Mouse (Mus musculus) liver, embryonic 14.5 days (tissue): ENCODE data around the gene Pcyt1a. TPM values are rescaled to one million over a fixed set of nuclear protein-coding genes. Genes with fewer than 3 reads are reported as not detected.

Experiments used
- ATAC-seq: fragments of 200-750 bp; cut with Nextera tagmentation; 2 replicates; pipeline ENCODE4 v1.8.0; 2017; ENCODE audit warnings: moderate number of reproducible peaks, mild to moderate bottlenecking, moderate library complexity; ENCODE audit not compliant: insufficient read depth
- DNase-seq, 3 experiments: peaks; one replicate each; pipeline ENCODE4 v3.0.0-alpha.2; 2012 to 2013; ENCODE audit warnings: low read depth in 3 of 3, low spot score in 3 of 3
- H3K27ac ChIP-seq: fragments of 300-500 bp; sonication (generic); 2 replicates; pipeline ENCODE4 v1.5.1; 2014; ENCODE audit warnings: moderate library complexity, mild to moderate bottlenecking, control low read depth, inconsistent platforms
- H3K27me3 ChIP-seq: fragments of 300-500 bp; sonication (generic); 2 replicates; pipeline ENCODE4 v1.6.1; 2014; ENCODE audit warnings: mild to moderate bottlenecking, low read length, moderate library complexity; ENCODE audit not compliant: control insufficient read depth, insufficient read depth
- H3K36me3 ChIP-seq: fragments of 300-500 bp; sonication (generic); replicated peaks from 2 replicates; pipeline ENCODE4 v1.6.1; 2014; ENCODE audit warnings: low read depth; ENCODE audit not compliant: control insufficient read depth, insufficient read depth
- H3K4me1 ChIP-seq, 2 experiments: fragments of 200-500 bp in 1 of 2; fragments of 300-500 bp in 1 of 2; sonication (generic) in 1 of 2; replicated peaks; 2 replicates each; pipeline ENCODE4 v1.6.1; 2012 to 2014; ENCODE audit warnings: antibody characterized with exemption in 1 of 2, inconsistent platforms in 1 of 2, low read length in 1 of 2; ENCODE audit not compliant: control insufficient read depth in 2 of 2, insufficient read depth in 2 of 2
- H3K4me2 ChIP-seq: fragments of 300-500 bp; sonication (generic); 2 replicates; pipeline ENCODE4 v1.6.1; 2014; ENCODE audit warnings: low read depth, mild to moderate bottlenecking, control low read depth, moderate library complexity
- H3K4me3 ChIP-seq, 2 experiments: fragments of 200-500 bp in 1 of 2; fragments of 300-500 bp in 1 of 2; sonication (generic) in 1 of 2; 2 replicates each; pipeline ENCODE4 v1.5.1; 2012 to 2014; ENCODE audit warnings: low read depth in 2 of 2, low read length in 2 of 2, mild to moderate bottlenecking in 2 of 2, control low read depth in 1 of 2, inconsistent platforms in 1 of 2, moderate library complexity in 1 of 2; ENCODE audit not compliant: insufficient read depth in 1 of 2
- H3K9ac ChIP-seq: fragments of 300-500 bp; sonication (generic); replicated peaks from 2 replicates; pipeline ENCODE4 v1.6.1; 2014; ENCODE audit warnings: mild to moderate bottlenecking, control low read depth, moderate library complexity
- H3K9me3 ChIP-seq: fragments of 300-500 bp; sonication (generic); 2 replicates; pipeline ENCODE4 v1.6.1; 2016; ENCODE audit warnings: low read length, mixed read lengths; ENCODE audit not compliant: control insufficient read depth
- CTCF ChIP-seq: IDR thresholded peaks from 2 replicates; pipeline ENCODE4 v1.5.1; 2016; ENCODE audit warnings: antibody characterized with exemption, low read depth, control low read depth
- EP300 ChIP-seq: IDR thresholded peaks from 2 replicates; pipeline ENCODE4 v1.6.1; 2016; ENCODE audit warnings: antibody characterized with exemption, low read depth
- WGBS: fragments of 180-500 bp; shearing (Covaris S2); extraction: QIAGEN DNeasy Blood & Tissue Kit; methylation state at CpG from one replicate; pipeline ENCODE4 v1.1.7; 2014; ENCODE audit not compliant: insufficient replicate concordance; 5-methylcytosine and 5-hydroxymethylcytosine counted together
- polyA plus RNA-seq, 2 experiments: library from polyadenylated mRNA; depleted of rRNA in 1 of 2; stranded (reverse) in 1 of 2; unstranded in 1 of 2; fragments of >200 nt; fragmentation: Nextera tagmentation in 1 of 2; extraction: Ambion mirVana in 1 of 2; gene quantifications; 2 replicates each; pipeline versions ENCODE4 v1.2.1 to v1.2.3; 2012 to 2014

Pcyt1a gene
- polyA plus RNA-seq, 2 experiments, result 16.3 to 40.3 TPM

- ATAC-seq (no peak), DNase-seq (no peak)
- no peaks in the 10 kb centered on the region; a peak in 1 of 4 replicates for H3K4me1 ChIP-seq
- WGBS, result 71% methylated on average over 7 of the region's 7 CpGs
- no peak within 1 kb of the TSS for H3K27ac ChIP-seq
- H3K4me2 ChIP-seq, result no peak within 1 kb of the TSS
- TF ChIP-seq EP300 (no peak), CTCF (no peak)
- no peak within 1 kb of the TSS for H3K4me3 ChIP-seq
- no peaks in the 10 kb centered on the region for H3K9me3 ChIP-seq
- H3K9ac ChIP-seq, result no peak within 1 kb of the TSS
- no peaks in the 10 kb centered on the region for H3K36me3 ChIP-seq
- no peaks in the 10 kb centered on the region for H3K27me3 ChIP-seq
Measured at GRCm38 (mm10) chr16:32400267-32400666, 30.5 kb upstream of the Pcyt1a start, which contains the start of gene Tm4sf19. Gene Tm4sf19 (plus strand): TSS chr16:32400506.

GRCm38 (mm10) chr16:32401335-32401965, 29.3 kb upstream of the Pcyt1a start:
- TF ChIP-seq CTCF, result no peak
- no peak for TF ChIP-seq EP300

GRCm38 (mm10) chr16:32402818-32403217, 27.9 kb upstream of the Pcyt1a start:
- Histone ChIP-seq H3K9ac (no peak overlapping the region), H3K9me3 (no peaks in the 10 kb centered on the region), H3K4me3 (no peak overlapping the region), H3K4me1 (no peaks in the 10 kb centered on the region), H3K27ac (no peak overlapping the region), H3K4me2 (no peak overlapping the region), H3K27me3 (no peaks in the 10 kb centered on the region), H3K36me3 (no peaks in the 10 kb centered on the region)
- TF ChIP-seq CTCF (no peak), EP300 (no peak)
- DNase-seq, result no peak
- ATAC-seq, result no peak
- WGBS, result 76% methylated on average over 3 of the region's 3 CpGs

More at GRCm38 (mm10) chr16:32401335-32401965, 29.3 kb upstream of the Pcyt1a start:
- H3K4me3 ChIP-seq, result no peak overlapping the region
- H3K9ac ChIP-seq, result no peak overlapping the region
- 41% methylated on average over 9 of the region's 9 CpGs for WGBS
- no peaks in the 10 kb centered on the region for H3K9me3 ChIP-seq
- no peak overlapping the region for H3K4me2 ChIP-seq
- H3K27me3 ChIP-seq, result no peaks in the 10 kb centered on the region
- ATAC-seq, result no peak
- no peak for DNase-seq
- no peak overlapping the region for H3K27ac ChIP-seq
- no peaks in the 10 kb centered on the region for H3K4me1 ChIP-seq
- no peaks in the 10 kb centered on the region for H3K36me3 ChIP-seq

DNA sequence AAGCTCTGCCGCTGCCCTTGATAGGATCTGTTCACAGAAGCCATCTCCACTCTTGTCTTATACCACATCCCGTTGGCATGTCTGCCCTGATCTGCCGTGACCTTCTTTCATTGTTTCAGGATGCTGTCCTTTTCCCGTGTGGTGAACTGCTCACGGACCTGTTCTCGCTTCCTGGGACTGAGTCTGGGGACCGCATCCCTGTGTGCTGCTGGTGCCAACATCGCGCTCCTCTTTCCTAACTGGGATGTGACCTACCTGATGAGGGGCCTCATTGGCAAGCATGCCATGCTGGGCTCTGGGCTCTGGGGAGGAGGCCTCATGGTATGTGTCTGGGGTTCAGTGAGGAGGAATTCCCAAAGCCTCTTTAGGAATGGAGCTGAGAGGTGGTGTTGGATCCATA, 25.0 kb upstream of the Pcyt1a start:
- no peaks in the 10 kb centered on the region for H3K27me3 ChIP-seq
- WGBS, result 81% methylated on average over 9 of the region's 9 CpGs
- H3K27ac ChIP-seq, result no peak overlapping the region
- H3K4me3 ChIP-seq, result no peak overlapping the region
- no peaks in the 10 kb centered on the region for H3K9me3 ChIP-seq
- no peak for TF ChIP-seq EP300
- H3K4me2 ChIP-seq, result no peak overlapping the region
- no peaks in the 10 kb centered on the region for H3K4me1 ChIP-seq
- H3K9ac ChIP-seq, result no peak overlapping the region
- DNase-seq, result no peak
- no peak for ATAC-seq
- H3K36me3 ChIP-seq, result no peaks in the 10 kb centered on the region

DNA sequence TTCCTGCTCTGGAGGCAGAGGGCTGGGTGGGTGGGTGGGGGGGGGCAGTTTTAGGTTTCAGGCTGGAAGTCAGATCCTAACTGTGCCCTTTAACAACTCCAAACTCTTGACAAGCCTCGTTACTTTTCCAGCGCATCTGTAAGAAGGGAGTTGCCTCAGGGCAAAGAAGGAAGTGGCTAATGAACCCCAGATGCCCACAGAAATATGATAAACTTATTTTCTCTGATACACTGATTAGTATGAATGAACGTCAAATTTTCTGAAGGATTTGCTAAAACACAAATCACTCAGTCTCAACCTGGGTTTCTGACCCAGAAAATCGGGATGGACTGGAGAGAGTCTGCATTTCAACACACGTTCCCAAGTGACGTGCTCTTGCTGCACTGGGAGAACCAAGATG, 24.1 kb upstream of the Pcyt1a start:
- Histone ChIP-seq H3K9ac (no peak overlapping the region), H3K36me3 (no peaks in the 10 kb centered on the region), H3K4me3 (no peak overlapping the region), H3K4me2 (no peak overlapping the region), H3K9me3 (no peaks in the 10 kb centered on the region), H3K27me3 (no peaks in the 10 kb centered on the region), H3K27ac (no peak overlapping the region), H3K4me1 (no peaks in the 10 kb centered on the region)
- WGBS, result 53% methylated on average over 6 of the region's 6 CpGs
- no peak for TF ChIP-seq EP300
- TF ChIP-seq CTCF, result no peak
- ATAC-seq, result no peak
- no peak for DNase-seq
